Mouse (Mus musculus): ENCODE data around the gene Timm8b. TPM values are rescaled to one million over a fixed set of nuclear protein-coding genes. Genes with fewer than 3 reads are reported as not detected.

The Timm8b gene
- polyA plus RNA-seq (2012; rRNA removed) = 123 and 144 TPM in 2 replicates

GRCm38 (mm10) chr9:50603189-50603997 is at the start of gene Timm8b, which contains the start of gene Sdhd:
Timm8b (plus strand) TSS chr9:50603910.
Sdhd (minus strand) TSS chr9:50603812.

DNA sequence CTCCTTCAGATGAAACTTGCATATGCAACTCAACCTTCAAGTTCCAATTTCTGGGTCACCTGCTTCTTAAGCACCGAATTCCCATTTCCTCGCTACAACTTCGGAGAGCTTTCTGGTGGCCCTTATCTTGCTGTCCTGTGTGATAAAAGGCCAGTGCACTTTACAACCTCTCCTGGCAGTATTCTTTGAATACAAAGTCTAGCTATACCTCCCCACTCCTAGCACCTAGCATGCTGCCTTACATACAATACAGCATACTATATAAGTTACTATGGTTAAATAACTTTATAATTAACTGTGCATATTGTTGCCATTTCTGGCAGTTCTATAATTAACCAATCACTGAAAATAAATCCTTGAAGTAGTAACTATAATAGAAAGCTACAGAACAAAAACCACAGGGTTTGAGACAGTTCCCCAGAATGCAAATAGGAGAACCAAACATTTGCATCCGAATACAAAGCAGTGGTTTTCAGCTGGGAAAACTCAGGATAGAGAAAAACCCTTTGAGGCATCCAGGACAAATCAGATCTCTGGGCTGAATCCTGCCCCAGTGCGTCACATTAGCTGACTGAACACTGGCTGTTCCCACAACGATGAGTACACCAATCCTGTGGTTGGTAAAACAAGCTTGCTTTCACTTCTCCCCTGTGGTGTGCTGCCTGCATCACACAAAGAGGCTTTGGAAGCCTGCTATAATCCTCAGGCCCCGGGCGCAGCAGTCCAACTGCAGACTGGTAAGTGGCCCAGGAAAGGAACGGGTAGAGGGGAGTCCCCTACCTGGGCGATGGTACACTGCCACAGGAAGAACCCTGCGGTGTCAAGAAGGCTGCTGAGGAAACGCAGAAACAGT is 49.2 kb upstream of the Timm8b start, which contains the start of gene Il18:
Il18 (plus strand) TSS at position 587 of the 853 bp plus-strand sequence.

GRCm38 (mm10) chr9:50555094-50555446 is 48.6 kb upstream of the Timm8b start, which contains the start of gene Bco2:
Bco2 (minus strand) TSS chr9:50555181.

DNA sequence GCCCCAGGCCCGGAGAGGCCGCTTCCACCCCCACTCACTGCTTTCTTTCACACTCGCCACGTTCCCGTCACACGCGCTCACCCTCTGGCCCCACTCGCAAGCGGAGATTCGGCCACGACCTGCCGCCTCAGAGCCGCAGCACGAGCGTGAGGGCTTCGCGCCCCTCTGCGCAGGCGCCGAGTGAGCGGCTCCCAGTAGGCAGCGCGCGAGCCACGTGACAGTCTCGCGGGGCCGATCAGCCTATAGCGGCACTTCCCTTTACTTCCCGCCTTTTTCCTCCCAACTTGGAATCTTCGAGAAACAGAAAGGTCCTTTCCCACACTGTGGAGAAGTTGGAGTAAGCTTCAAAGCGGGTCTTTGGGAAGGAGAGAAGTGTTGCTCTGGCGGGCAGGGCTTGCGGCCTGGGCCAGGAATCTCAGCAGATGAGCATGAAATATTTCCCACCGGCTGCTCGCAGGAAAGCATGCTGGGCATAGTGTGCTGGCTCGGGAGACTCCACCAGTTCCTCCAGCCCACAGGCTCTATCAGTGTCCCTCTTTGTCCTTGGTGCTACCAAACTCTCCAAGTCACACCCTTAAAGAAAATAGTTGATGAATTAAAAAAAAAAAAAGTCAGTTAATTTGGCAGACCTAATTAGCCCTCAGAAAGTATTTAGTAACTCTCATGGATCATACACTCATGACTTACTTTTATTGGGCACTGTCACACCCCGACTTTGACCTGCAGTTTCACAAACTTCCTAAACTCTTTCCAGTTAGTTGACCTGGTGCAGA is 42.4 kb upstream of the Timm8b start, which contains the start of gene Tex12:
Tex12 (minus strand) TSS at position 181 of the 773 bp plus-strand sequence.

DNA sequence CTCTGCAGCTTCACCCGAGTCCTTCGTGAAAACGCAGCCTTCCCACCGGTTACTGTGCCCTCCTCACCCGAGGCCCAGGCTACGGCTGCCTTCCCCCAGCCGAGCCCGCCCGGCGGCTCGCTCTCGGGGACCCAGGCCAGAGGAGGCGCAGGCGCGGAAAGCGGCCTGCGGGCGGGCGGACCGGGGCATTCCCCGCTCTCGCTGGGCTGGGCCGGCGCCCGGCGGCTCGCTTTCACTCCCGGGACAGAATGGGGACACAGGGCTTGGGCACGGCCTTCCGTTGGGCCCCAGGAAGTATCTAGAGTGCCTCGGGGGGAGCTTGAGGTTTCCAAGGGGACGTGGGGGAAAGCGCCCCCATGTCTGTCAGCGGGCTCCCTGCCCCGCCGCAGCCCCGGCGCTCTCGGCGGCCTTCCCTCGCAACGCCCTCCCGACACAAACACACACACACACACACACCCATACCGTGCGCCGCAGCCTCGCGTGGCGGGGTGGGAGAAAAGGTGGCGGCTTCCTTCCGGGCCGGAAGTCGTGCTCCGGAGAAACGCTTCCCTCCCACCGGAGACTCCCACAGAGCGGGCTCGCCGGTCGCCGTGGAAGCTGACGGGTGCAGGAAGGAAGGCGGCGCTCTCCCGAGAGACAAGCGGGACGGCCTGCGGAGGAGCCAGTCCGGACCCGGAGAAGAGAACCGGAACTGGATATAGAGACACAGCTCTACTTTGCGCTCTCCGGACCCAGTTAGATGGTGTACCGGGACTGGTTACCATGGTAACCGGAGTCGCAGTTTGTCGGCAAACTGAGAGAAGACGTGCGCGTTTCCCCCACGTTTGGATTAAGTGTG is 13.3 kb downstream of the Timm8b start, which contains the start of the genes Pih1d2 and Nkapd1:
Pih1d2 (plus strand) TSS at position 556 of the 838 bp plus-strand sequence.
Nkapd1 (minus strand) TSS at position 699 of the 838 bp plus-strand sequence.

Other genes with a start within 250 kb of the Timm8b start
- gene Plet1, start 109.4 kb upstream of the Timm8b start, polyA plus RNA-seq (2012; rRNA removed) = 76.3 and 144 TPM in 2 replicates
- 33.4 and 38.2 TPM in 2 replicates for gene Pts, start 75.2 kb upstream of the Timm8b start, polyA plus RNA-seq (2012; rRNA removed)
- 36.9 and 39.9 TPM in 2 replicates for gene Il18, start 49.1 kb upstream of the Timm8b start, polyA plus RNA-seq (2012; rRNA removed)
- 3.0 and 4.6 TPM in 2 replicates for gene Bco2, start 48.7 kb upstream of the Timm8b start, polyA plus RNA-seq (2012; rRNA removed)
- not detected in 2 replicates for gene Tex12, start 42.6 kb upstream of the Timm8b start, polyA plus RNA-seq (2012; rRNA removed)
- gene Sdhd, start 98 bp upstream of the Timm8b start, polyA plus RNA-seq (2012; rRNA removed) = 315 and 398 TPM in 2 replicates
- gene Pih1d2, start 13.4 kb downstream of the Timm8b start, polyA plus RNA-seq (2012; rRNA removed) = 0.66 and 1.0 TPM in 2 replicates
- gene Nkapd1, start 13.6 kb downstream of the Timm8b start, polyA plus RNA-seq (2012; rRNA removed) = 4.3 and 4.5 TPM in 2 replicates
- gene Dlat, start 55.9 kb downstream of the Timm8b start, polyA plus RNA-seq (2012; rRNA removed) = 20.5 and 20.6 TPM in 2 replicates
- 3.8 and 4.2 TPM in 2 replicates for gene Dixdc1, start 135.6 kb downstream of the Timm8b start, polyA plus RNA-seq (2012; rRNA removed)
- gene 2310030G06Rik, start 142.6 kb downstream of the Timm8b start, polyA plus RNA-seq (2012; rRNA removed) = 10.6 and 10.8 TPM in 2 replicates
- 58.7 and 96.1 TPM in 2 replicates for gene Cryab, start 147.4 kb downstream of the Timm8b start, polyA plus RNA-seq (2012; rRNA removed)
- 22.0 and 25.4 TPM in 2 replicates for gene Hspb2, start 148.4 kb downstream of the Timm8b start, polyA plus RNA-seq (2012; rRNA removed)
- 3.2 and 3.4 TPM in 2 replicates for gene Fdxacb1, start 164.3 kb downstream of the Timm8b start, polyA plus RNA-seq (2012; rRNA removed)
- 26.7 and 31.0 TPM in 2 replicates for gene Alg9, start 171.1 kb downstream of the Timm8b start, polyA plus RNA-seq (2012; rRNA removed)
- gene 1110032A03Rik, start 171.6 kb downstream of the Timm8b start, polyA plus RNA-seq (2012; rRNA removed) = 27.5 and 36.9 TPM in 2 replicates
- 7.7 and 8.7 TPM in 2 replicates for gene Ppp2r1b, start 241.4 kb downstream of the Timm8b start, polyA plus RNA-seq (2012; rRNA removed)

Data from colon, adult 2 months (tissue).